In the genomic region with DNA sequence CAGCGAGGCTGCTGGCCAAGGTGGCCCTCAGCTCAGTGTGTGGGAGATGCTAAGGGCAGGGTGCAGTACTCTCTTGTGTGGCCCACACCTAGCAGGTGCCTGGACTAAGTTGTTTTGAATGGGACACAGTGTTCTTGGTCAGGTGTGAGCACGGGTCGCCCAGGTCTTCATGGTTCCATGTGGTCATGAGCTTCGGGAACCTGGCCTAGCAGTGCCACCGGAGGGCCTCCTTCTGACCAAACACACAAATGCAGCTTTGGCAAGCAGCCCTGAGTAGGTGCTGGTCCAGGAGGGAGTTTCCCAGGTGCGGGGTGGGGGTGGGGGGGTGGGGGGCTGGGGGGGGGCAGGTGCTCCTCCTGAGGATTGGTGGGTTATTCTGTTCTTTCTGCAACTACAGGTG, we compare ENCODE assay signal across 14 mouse cellular contexts.
A peak's percentile ranks its signal among the peaks of the same experiment; 100 is the strongest.
DNase-seq lines count a peak whose midpoint lies in the region; ATAC-seq and TF ChIP-seq lines count a peak whose summit lies in the region.
"Had no signal": no experiment of that assay in that cellular context is flagged by ENCODE, and none has a peak within 500 bp of the region (broad histone marks: within the 10 kb centered on the region; RNA-seq: fewer than 3 reads in every experiment).

No protein-coding gene starts in this region.

- no peaks in the 10 kb centered on the region for H3K27me3 ChIP-seq in limb, embryonic 14.5 days (ENCODE audit: control insufficient read depth, insufficient read depth, low read length)
- H3K27me3 ChIP-seq: heart, embryonic 12.5 days; intestine, embryonic 15.5 days had no signal

- H3K36me3 ChIP-seq in limb, embryonic 14.5 days (ENCODE audit: control insufficient read depth, insufficient read depth, low read length), result no peaks in the 10 kb centered on the region
- H3K36me3 ChIP-seq: heart, embryonic 12.5 days; intestine, embryonic 15.5 days; midbrain, embryonic 12.5 days had no signal

- no peak for TF ChIP-seq POLR2A in limb, embryonic 14.5 days (IDR thresholded peaks at IDR 0.05; ENCODE audit: borderline replicate concordance, extremely low read depth, insufficient read depth, insufficient read length)

- WGBS in limb, embryonic 14.5 days, result 81% methylated on average over 4 of the region's 6 CpGs

- no peak for ATAC-seq in limb, embryonic 14.5 days (ENCODE audit: low FRiP score, low read depth)
- ATAC-seq: intestine, embryonic 15.5 days had no signal

- H3K4me2 ChIP-seq in limb, embryonic 14.5 days (replicated peaks; ENCODE audit: low read depth, low read length, severe bottlenecking), result no peak overlapping the region
- H3K4me2 ChIP-seq: heart, embryonic 12.5 days; intestine, embryonic 15.5 days; midbrain, embryonic 12.5 days had no signal

- no peaks in the 10 kb centered on the region for H3K9me3 ChIP-seq in limb, embryonic 14.5 days (ENCODE audit: control insufficient read depth, low read length)
- H3K9me3 ChIP-seq: intestine, embryonic 15.5 days; midbrain, embryonic 12.5 days had no signal

- peaks cover 58% of the 10 kb centered on the region for H3K4me1 ChIP-seq in limb, embryonic 14.5 days (ENCODE audit: control insufficient read depth, insufficient read depth, low read length)

- peak overlapping the region; percentile 80 for H3K27ac ChIP-seq in limb, embryonic 14.5 days (replicated peaks; ENCODE audit: low read depth, low read length)
- H3K27ac ChIP-seq: macrophage; midbrain, embryonic 12.5 days had no signal

- no peak overlapping the region for H3K4me3 ChIP-seq in limb, embryonic 14.5 days (replicated peaks; ENCODE audit: low read length)
- H3K4me3 ChIP-seq: heart, embryonic 12.5 days; intestine, embryonic 15.5 days; midbrain, embryonic 12.5 days had no signal

- no peak overlapping the region for H3K9ac ChIP-seq in limb, embryonic 14.5 days (ENCODE audit: low read depth, low read length, severe bottlenecking)
- H3K9ac ChIP-seq: heart, embryonic 12.5 days; intestine, embryonic 15.5 days; midbrain, embryonic 12.5 days had no signal

- peak; percentile 28 for DNase-seq in kidney, adult 18-20 months
- no peak for DNase-seq in kidney, postnatal 4 days
- DNase-seq in testis, postnatal 14 days (ENCODE audit: low spot score), result peak; percentile 16
- no peak for DNase-seq in testis, postnatal 10 days (ENCODE audit: low spot score)
- no peak for DNase-seq in limb, embryonic 14.5 days (ENCODE audit: low spot score)
- DNase-seq in left cerebral cortex, adult 11 months (ENCODE audit: low spot score), result no peak
- DNase-seq in thymus, postnatal 0 days (ENCODE audit: low spot score), result no peak
- DNase-seq: gastrocnemius, postnatal 36 days; spleen, adult 18-20 months; thymus, postnatal 4 days had no signal

Comparison
In these comparisons a context has a peak if more than half of its experiments do, and no peak if none do; other contexts are left out.
1. DNase-seq: peak in kidney, adult 18-20 months (single experiment) and testis, postnatal 14 days (single experiment); none in kidney, postnatal 4 days (0 of 2), testis, postnatal 10 days (single experiment), limb, embryonic 14.5 days (single experiment), left cerebral cortex, adult 11 months (single experiment) and thymus, postnatal 0 days (single experiment).